Mouse (Mus musculus) frontal cortex, adult 2 months (tissue): ENCODE results near the gene Plxna4. TPM values are rescaled to one million over a fixed set of nuclear protein-coding genes. Genes with fewer than 3 reads are reported as not detected.

Source experiments
- DNase-seq, 2 experiments: peaks; one replicate each; pipeline ENCODE4 v3.0.0; 2022; ENCODE audit warnings: low spot score in 1 of 2; ENCODE audit errors: extremely low spot score in 1 of 2
- polyA plus RNA-seq: library from polyadenylated mRNA; depleted of rRNA; stranded (reverse); fragments of >200 nt; gene quantifications from 2 replicates; pipeline ENCODE4 v1.2.3, GENCODE M21; 2012

Gene Plxna4
- polyA plus RNA-seq, 1 experiment = 16.1 TPM

DNA sequence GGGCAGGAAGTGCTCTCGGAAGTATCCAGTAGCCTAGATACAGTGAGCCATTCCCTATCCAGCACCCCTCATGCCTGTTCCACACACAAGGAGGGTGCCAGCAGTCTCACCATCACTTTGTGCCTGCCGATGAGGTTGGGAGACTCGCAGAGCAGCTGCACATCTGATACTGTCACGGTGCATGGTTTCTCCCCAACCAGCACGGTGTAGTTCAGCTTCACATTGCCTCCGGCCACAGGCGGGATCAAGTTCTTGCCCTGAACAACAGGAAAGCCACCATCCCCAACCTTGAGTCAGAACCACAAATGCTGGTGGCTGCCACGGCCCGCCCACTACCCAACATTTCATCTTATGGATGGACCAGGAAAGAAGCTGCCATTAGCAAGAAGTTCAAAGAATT, 391.1 kb downstream of the Plxna4 start:
- DNase-seq = no peak

GRCm38 (mm10) chr6:32193046-32193445, 394.9 kb downstream of the Plxna4 start:
- DNase-seq = no peak

- no peak for DNase-seq
Observed at GRCm38 (mm10) chr6:32184402-32184985, 403.5 kb downstream of the Plxna4 start.

GRCm38 (mm10) chr6:32183651-32184185, 404.3 kb downstream of the Plxna4 start:
- peak in 1 of 2 experiments; percentile 41 for DNase-seq

- DNase-seq = no peak
Observed at GRCm38 (mm10) chr6:32180012-32180358, 408.0 kb downstream of the Plxna4 start.

GRCm38 (mm10) chr6:32179346-32180011, 408.5 kb downstream of the Plxna4 start:
- no peak for DNase-seq

DNA sequence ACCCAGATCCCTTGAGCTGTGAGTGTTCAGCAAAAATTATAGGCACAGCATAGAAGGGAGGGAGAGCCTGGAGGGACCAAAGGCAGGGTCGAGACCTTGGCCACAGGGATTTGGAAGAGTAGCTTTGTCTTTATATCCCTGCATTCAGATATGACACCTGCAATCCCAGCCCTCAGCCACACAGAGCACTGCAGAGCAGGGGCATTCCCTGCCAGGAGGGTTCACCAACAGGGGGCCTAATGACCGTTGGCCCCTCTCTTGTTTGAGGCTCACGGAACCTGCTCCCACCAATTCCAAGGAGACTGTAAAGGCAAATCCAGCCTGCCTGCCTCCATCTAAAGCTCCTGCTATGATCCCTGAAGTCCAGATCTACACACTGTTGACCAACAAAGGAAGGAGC, 410.1 kb downstream of the Plxna4 start:
- no peak for DNase-seq

DNA sequence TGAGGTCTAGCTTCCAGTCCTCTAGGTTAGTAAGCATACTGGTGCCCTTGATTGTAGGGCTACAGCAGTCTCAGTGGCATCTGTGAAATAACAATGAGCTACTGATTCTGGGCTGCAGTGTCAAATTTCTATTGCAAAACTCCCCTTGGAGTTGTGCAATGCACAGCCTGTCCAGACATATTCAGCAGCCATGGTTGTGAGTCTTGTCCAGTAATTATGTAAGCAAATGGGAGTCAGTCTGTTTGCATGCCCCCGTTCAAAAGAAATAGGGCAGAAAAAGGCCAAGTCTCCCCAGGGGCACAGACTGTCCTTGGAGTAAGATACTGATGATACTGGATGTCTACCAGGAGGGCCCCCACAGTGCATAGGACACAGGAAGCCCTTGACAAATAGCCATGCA, 420.3 kb downstream of the Plxna4 start:
- no peak for DNase-seq

- DNase-seq = peak in 1 of 2 experiments; percentile 11
Observed at GRCm38 (mm10) chr6:32160370-32160769, 427.6 kb downstream of the Plxna4 start.

DNA sequence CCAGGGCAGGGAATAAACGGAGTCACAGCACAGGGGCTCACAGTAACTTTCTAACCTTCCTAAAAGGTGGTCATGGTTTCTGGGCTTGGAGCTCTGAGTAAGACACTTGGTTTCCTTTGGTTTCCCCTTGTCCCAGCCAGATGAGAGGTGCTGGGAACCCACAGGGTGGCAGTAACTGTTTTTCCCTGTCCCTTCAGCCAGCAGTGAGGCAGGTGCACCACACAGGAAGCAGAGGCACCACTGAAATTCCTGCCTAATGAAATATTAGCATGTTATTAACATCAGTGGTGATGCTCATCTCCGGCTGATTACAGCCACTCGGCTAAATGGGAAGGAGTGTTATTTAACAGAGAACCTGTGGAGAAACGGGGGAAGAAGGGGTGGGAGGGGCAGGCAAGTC, 428.1 kb downstream of the Plxna4 start:
- DNase-seq = no peak

DNA sequence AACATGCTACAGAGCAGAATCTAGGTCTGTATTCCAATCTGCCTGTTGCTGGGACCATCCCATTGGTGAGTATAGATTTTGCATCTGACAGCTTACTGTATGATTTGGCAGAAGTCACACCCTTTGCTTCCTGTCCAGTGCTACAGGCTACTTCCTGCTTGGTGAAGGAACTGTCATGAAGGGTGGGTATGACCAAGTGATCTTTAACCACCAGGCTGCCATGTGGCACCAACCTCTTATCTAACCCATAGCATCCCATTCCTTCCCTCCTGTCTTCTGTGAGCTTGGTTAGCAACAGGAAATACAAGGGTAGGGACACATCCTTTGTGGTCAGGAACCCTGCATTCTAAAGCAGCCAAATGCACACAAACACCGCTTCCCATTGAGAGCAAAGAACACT, 429.6 kb downstream of the Plxna4 start:
- DNase-seq = no peak

- DNase-seq = no peak
Observed at GRCm38 (mm10) chr6:32153170-32153569, 434.8 kb downstream of the Plxna4 start.

DNA sequence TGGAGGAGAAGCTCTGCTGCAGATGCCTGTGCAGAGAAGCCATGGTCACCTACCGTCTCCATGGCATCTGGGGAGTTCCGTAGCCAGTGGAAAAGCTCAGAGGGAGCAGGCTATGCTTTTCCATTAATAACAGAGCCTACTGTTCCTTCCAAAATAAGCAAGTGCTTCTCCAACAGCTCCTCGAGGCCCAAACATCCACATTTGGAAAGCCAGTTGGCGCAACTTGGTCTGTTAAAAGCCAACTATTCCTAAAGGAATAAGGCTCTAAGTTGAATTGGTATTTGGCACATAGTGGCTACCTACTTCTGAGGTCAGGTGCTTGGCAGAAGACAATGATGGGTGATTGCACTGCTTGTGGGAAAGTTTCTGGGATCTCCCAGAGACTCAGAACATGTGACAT, 437.2 kb downstream of the Plxna4 start:
- no peak for DNase-seq

DNA sequence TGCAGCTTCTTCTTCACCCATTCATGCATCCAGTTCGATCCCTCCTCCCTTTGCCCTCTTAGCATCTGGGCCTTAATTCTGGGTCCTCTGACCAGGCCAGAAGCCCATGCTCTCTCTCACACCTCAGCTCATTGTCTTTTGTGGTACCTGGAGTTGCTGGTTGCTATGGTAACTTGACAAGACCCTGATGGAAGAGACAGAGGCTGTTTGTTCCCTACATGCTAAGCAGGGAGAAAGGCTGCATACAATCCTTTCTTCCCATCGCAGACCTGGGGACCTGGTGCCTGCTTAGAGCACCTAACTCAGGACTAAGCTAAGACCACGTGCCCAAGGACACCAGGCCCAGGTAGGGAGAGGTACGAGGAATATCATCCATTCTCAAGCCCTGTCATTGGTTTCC, 443.2 kb downstream of the Plxna4 start:
- no peak for DNase-seq

- no peak for DNase-seq
Observed at GRCm38 (mm10) chr6:32139537-32139936, 448.5 kb downstream of the Plxna4 start.

DNA sequence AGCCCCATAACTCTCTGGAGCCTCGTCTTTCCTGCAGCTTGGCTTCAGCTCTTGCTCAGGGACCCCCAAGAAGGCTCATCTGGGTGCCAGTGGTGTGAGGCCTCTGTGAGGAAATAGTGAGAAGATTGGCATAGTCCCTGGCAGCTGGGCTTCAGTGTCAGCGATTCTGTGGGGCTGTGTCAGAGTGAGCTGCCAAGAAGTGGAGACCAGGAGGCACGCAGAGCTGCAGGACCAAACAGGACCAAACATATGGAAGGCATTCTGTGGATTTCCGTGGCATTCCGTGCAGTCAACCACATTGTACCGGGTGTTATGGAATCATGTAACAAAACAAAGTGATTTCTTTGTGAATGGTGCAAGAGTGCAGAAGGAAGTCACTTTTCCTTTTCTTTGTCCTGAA, 461.1 kb downstream of the Plxna4 start:
- no peak for DNase-seq

- no peak for DNase-seq
Observed at GRCm38 (mm10) chr6:32122584-32123265, 465.3 kb downstream of the Plxna4 start.

DNA sequence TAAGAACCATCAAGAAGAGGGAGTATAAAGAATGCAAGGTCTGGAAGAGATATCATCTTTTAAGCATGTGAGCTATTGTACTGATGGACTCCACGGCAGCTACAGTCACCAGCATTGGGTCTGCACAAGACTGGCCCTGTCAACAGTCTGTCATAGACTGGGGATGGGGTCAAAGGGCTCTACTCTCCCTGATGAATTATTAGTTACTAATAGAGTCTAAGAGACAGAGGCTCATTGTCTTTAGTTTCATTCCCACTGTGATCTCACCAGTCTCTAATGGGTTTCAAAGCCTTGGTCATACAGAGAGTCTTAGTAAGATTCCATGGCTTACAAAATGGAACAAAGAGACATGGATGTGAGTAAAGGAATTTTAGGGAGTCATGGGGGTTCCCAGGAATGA, 467.1 kb downstream of the Plxna4 start:
- DNase-seq = no peak

GRCm38 (mm10) chr6:32109207-32109606, 478.8 kb downstream of the Plxna4 start:
- DNase-seq = no peak

GRCm38 (mm10) chr6:32105547-32106275, 482.3 kb downstream of the Plxna4 start:
- no peak for DNase-seq
